Mouse (Mus musculus): ENCODE measurements around the gene Trim44. TPM values are rescaled to one million over a fixed set of nuclear protein-coding genes. Genes with fewer than 3 reads are reported as not detected.

Trim44 gene
- polyA plus RNA-seq, 1 experiment from 2014 or later, result 22.1 TPM

- DNase-seq (ENCODE audit: low spot score), result no peak
These were observed 116.1 kb downstream of the Trim44 start for GRCm38 (mm10) chr2:102291533-102291932.

- peak; percentile 69 for DNase-seq (ENCODE audit: low spot score)
These were observed 117.6 kb downstream of the Trim44 start for GRCm38 (mm10) chr2:102290041-102290440.

- no peak for DNase-seq (ENCODE audit: low spot score)
These were observed 119.0 kb downstream of the Trim44 start for GRCm38 (mm10) chr2:102288676-102289075.

GRCm38 (mm10) chr2:102287369-102287768 lies 120.3 kb downstream of the Trim44 start:
- DNase-seq (ENCODE audit: low spot score), result no peak

GRCm38 (mm10) chr2:102282081-102282480 lies 125.5 kb downstream of the Trim44 start:
- DNase-seq (ENCODE audit: low spot score), result no peak

GRCm38 (mm10) chr2:102279779-102280178 lies 127.8 kb downstream of the Trim44 start:
- no peak for DNase-seq (ENCODE audit: low spot score)

GRCm38 (mm10) chr2:102277946-102278345 lies 129.7 kb downstream of the Trim44 start:
- peak; percentile 54 for DNase-seq (ENCODE audit: low spot score)

GRCm38 (mm10) chr2:102273280-102273679 lies 134.3 kb downstream of the Trim44 start:
- no peak for DNase-seq (ENCODE audit: low spot score)

- no peak for DNase-seq (ENCODE audit: low spot score)
These were observed 139.9 kb downstream of the Trim44 start for GRCm38 (mm10) chr2:102267582-102268339.

GRCm38 (mm10) chr2:102266911-102267310 lies 140.7 kb downstream of the Trim44 start:
- DNase-seq (ENCODE audit: low spot score), result no peak

- peak; percentile 89 for DNase-seq (ENCODE audit: low spot score)
These were observed 148.5 kb downstream of the Trim44 start for GRCm38 (mm10) chr2:102259139-102259538.

GRCm38 (mm10) chr2:102258682-102259081 lies 148.9 kb downstream of the Trim44 start:
- no peak for DNase-seq (ENCODE audit: low spot score)

- DNase-seq (ENCODE audit: low spot score), result peak; percentile 52
These were observed 149.5 kb downstream of the Trim44 start for GRCm38 (mm10) chr2:102257964-102258605.

GRCm38 (mm10) chr2:102256591-102257335 lies 150.9 kb downstream of the Trim44 start:
- DNase-seq (ENCODE audit: low spot score), result no peak

- DNase-seq (ENCODE audit: low spot score), result no peak
These were observed 151.5 kb downstream of the Trim44 start for GRCm38 (mm10) chr2:102256100-102256499.

GRCm38 (mm10) chr2:102253204-102253603 lies 154.4 kb downstream of the Trim44 start:
- no peak for DNase-seq (ENCODE audit: low spot score)

- DNase-seq (ENCODE audit: low spot score), result no peak
These were observed 155.0 kb downstream of the Trim44 start for GRCm38 (mm10) chr2:102252651-102253050.

Other genes starting within 250 kb of the Trim44 start
- gene Ldlrad3, start 221.4 kb downstream of the Trim44 start, polyA plus RNA-seq (2015; fragmentation: Nextera tagmentation; extraction: Ambion mirVana), result 10.3 and 13.6 TPM in 2 replicates
- gene Fjx1, start 44.7 kb upstream of the Trim44 start, polyA plus RNA-seq (2015; fragmentation: Nextera tagmentation; extraction: Ambion mirVana), result 2.7 and 3.4 TPM in 2 replicates
- gene Pamr1, start 142.2 kb upstream of the Trim44 start, polyA plus RNA-seq (2015; fragmentation: Nextera tagmentation; extraction: Ambion mirVana), result 4.4 and 5.5 TPM in 2 replicates